Mouse (Mus musculus) adrenal gland, adult (tissue): ENCODE results near the gene Csde1.

Experiments
- DNase-seq, 2 experiments: peaks; one replicate each; pipeline ENCODE4 v3.0.0; 2022 to 2023; ENCODE audit warnings: low spot score in 1 of 2; ENCODE audit not compliant: inconsistent age in 2 of 2

Csde1 gene

GRCm38 (mm10) chr3:103058207-103059157, 38.3 kb downstream of the Csde1 start, which contains the start of gene Nras:
TSS of gene Nras (plus strand) at chr3:103058285.
- DNase-seq, result peak; percentile 96 to 98

DNA sequence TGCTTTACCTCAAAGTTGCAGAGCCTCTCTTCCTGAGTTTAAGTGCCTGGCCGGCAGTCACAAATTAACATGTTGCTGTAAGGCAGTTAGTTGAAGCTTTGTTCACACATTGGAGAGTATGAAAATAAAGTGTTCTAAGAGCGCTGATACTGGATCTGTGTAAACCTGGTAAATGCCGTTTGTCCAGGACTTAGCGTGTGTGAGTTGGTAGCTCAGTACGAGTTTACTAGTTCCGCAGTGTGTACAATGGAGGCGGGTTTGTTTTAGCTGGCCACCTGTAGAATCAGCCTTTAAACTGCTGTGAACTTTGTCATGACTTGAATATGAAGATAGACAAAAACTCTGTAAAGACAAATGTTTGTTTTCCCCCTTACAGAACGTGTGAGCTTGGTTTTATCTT, 46.7 kb downstream of the Csde1 start:
- no peak for DNase-seq

DNA sequence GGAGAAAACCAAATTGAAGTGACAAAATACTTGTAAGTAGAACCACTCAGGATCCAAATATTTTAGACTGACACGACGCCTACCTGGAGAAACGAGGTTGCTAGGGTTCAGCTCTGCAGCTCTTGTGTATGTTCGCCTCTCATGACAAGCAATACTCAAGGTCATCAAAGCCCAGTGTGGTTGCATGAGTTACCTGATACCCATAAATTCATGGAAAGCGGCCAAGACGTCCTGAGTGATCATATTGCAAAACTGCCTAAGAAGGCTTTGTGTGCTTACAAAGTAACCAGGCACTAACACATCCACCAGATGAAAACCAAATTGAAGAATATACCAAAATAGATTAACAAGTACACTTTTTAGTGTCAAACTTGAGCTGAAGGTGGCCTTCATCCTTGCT, 48.7 kb downstream of the Csde1 start:
- DNase-seq, result no peak

DNA sequence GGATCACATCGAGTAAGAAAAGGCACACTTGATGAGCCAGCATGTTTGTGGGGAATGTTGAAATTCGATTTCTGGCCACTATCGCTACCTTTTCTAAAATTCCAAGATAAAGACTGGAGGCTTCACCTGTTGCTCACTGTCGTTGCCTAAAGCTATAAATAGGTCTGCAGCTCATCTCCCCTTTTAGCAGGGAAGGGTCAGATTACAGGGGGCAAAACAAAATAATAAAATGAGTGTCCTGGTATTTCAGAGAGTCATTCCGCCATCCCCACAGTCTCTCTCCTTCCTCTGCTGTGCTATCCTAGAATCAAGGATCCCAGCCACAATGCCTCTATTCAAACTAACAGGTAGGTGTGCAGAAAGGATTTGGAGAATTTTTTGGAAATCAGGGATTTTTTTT, 53.5 kb downstream of the Csde1 start, which contains the start of gene Ampd1:
Ampd1 (plus strand) TSS at position 244 of the 400 bp plus-strand sequence.
- DNase-seq, result no peak

GRCm38 (mm10) chr3:103075871-103076270, 55.6 kb downstream of the Csde1 start:
- DNase-seq, result no peak

GRCm38 (mm10) chr3:103076476-103076875, 56.2 kb downstream of the Csde1 start:
- no peak for DNase-seq

DNA sequence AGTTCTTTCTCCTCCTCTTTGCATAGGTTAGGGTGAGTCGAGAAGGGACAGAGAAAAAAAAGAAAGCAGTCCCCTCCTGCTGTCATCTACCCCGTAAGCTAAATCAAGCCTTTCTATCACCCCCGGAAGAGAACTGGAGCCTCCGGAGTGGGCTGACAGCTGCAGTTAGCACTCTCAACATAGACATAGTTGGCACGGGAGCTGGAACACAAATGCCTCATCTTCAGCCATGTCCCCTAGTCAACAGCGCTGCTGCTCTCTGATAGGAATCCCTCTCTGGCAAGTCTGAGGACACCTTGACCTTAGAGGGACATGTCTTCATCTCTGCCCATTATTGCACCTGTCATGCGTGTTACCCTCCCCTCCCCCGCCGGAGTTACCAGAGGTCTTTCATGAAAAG, 59.1 kb downstream of the Csde1 start:
- DNase-seq, result no peak

DNA sequence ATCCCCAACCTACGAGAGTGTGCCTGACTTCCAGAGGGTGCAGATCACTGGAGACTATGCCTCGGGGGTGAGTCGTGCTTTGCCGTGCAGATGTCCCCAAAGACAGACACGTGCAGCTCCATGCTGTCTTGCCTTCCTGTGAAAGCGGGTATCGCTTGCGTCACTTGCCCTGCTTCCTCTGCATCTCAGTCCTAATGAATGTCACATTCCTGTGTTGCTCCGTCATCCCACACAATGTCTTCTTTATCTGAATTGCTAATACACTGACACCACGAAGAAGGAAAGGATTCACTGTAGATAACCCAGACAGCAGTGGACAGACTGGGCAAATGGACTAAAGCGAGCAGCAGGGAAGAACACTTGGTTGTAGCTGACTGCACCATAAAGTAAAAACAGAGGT, 60.8 kb downstream of the Csde1 start:
- DNase-seq, result no peak

DNA sequence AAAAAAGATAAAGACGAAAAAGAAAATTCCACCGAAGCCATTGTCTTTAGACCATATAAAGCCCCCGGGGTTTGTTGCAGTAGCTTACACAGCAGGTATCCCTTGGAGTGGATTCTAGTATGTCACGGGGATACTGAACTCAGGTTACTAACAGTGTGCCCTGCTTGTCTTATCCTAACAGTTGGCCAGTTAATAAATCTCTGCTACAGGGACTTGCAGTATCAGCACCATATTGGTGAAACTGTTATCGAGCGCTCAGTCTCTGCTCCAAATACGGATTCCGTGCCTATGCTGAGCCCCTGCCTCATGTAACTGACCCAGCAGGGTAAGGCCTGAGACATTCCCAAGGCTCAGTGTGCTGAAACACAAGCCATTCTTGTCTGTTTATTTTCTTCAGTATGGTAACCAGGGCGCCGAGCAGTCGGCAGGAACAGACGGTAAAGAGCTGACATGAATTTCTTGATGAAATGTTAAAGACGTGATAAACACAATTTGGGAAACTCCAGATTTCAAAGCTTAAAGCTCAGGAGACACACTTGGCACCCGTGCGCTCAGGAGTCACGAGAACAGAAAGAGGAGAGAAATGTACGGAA, 61.7 kb downstream of the Csde1 start:
- no peak for DNase-seq

DNA sequence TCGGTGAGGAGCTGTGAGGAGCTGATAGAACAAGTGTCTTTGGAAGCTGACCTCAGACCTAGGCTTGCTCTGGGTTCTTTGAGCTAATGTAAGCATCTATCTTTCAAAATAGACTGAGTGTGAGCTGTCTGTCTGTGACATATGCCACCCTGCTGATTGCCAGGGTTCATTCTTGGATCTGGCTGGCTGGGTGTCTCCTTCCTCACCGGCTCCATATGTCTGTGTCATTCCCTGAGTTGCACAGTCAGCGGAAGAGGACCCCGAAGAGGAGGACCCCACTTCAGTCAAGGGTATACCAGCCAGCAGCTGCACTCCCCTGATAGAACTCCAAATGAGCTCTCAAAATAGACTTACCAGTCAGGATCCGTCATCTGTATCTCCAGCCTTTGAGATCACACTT, 62.5 kb downstream of the Csde1 start:
- no peak for DNase-seq

GRCm38 (mm10) chr3:103085986-103086385, 65.8 kb downstream of the Csde1 start:
- DNase-seq, result no peak

DNA sequence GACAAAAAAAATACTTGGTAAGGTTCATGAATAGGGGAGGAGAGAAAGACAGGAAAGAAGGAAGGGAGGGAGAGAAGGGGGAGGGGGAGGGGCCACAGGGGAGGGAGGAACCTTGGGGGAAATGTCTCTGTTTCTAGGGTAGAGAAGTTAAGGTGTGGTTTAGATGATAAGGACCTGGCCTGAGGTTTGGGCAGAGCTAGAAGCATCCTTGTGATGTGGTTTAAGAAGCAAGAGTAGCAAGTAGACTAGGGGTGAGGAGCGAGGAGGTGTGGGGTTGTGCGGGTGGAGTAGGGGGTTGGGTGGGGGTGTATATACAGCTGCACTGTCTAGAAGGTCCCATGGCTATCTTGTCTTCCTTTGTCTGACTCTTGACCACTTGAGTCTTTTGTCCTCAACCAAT, 71.5 kb downstream of the Csde1 start:
- DNase-seq, result no peak

DNA sequence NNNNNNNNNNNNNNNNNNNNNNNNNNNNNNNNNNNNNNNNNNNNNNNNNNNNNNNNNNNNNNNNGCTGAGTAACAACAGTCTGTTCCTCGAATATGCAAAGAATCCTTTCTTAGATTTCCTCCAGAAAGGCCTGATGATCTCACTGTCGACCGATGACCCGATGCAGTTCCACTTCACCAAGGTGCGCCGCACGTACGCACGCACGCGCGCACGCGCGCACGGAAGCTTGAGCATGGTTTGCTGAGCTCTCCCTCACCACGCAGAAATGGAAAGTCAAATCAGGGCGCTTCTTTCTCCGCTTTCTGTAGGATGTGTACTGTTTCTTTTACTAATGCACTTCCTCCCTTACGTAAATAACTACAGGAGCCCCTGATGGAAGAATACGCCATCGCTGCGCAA, 78.4 kb downstream of the Csde1 start:
- DNase-seq, result no peak

GRCm38 (mm10) chr3:103099667-103100066, 79.4 kb downstream of the Csde1 start:
- DNase-seq, result no peak

DNA sequence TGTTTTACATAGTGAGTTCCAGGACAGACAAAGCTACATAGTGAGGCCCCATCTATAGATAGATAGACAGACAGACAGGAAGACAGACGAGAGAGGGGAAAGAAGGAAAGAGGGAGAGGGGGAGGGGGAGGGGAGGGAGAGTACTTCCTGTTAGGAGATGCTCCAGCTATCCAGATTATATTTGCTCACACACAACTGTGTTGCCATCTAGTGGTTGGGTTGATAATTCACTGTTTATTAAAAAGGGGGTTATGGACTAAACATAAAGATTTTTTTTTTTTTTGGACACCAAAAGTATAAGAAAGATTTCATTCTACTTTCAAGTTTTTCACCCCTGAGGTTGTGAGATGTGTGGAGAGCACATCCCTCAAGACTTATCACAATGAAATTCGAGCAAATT, 80.5 kb downstream of the Csde1 start:
- DNase-seq, result no peak

- DNase-seq, result no peak
These were observed 81.0 kb downstream of the Csde1 start for GRCm38 (mm10) chr3:103101194-103101593.

DNA sequence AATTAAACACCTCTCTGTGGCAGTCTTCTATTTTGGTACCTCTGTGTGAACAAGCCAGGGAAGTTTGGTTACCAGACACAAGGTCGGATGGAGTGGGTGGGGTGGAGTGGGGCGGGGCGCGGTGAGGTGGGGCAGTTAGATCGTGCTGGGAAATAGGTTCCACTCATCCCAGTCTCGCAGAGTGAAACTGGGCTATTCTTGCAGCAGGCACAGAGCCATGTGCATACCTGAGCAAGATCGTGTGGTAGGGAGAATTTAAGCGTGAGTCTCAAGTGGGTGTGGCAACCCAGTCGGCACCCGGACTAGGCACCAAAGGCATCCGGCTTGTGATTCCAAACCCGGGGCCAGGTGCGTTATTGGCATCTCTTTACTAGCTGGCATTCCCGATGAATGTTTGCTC, 81.7 kb downstream of the Csde1 start:
- DNase-seq, result no peak

DNA sequence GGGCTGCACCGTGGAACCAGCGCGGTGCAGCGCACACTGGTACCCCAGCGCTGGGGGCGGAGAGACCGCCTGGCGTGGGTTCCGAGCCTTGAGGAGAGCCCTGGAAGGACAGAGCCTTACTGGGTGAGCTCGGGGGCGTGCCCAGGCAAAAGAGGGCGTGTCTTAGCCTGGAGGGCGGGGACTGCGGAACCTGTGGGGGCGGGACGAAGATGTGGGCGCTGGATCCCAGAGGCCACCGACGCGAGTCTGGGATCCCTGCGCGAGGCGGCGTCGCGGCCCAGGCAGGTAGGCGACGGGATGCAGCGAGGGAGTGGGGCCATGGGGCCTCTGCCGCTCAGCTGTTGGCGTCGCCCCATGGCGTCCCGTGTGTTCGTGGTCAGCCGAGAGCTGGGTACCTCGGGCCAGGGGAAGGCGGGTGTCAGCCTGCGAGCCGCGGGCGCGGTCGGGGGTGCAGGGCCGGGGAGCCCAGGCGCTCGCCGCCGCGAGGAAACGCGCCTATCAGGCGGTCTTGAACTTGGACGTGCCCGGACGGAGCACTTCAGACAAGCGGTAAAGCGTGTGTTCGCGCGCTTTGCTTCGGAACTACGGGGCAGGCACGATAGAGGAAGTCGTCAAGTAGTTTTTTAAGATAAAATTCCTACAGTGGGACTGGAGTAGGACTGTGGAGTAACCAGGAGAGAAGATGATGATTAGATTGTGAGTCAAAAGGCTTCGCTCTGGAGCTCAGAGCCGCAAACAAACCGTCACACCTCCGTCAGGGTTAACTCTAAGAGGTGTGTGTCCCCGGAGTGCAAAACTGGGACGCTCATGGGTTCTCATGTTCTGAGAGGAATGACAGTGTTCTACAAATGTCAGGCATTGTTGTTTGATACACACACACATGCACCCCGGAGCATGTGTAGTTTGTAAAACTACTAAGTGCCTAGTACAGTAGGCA, 82.5 kb downstream of the Csde1 start, which contains the start of gene Dennd2c:
Dennd2c (plus strand) TSS at position 151 of the 937 bp plus-strand sequence.
- peak; percentile 93 to 99 for DNase-seq
